Mouse (Mus musculus) lung, adult 10 weeks (tissue): ENCODE measurements around the gene Cltb. TPM values are rescaled to one million over a fixed set of nuclear protein-coding genes. Genes with fewer than 3 reads are reported as not detected.

Experiments used
- polyA plus RNA-seq: library from polyadenylated mRNA; stranded (reverse); fragments of 350-450 nt; fragmentation: Illumina TruSeq; extraction: RNeasy Lipid Tissue Mini Kit (QIAGEN cat#74804); gene quantifications from one replicate; pipeline ENCODE4 v1.2.3, GENCODE M21; 2014; ENCODE audit warnings: low read depth, low replicate concordance; ENCODE audit not compliant: insufficient read depth

The Cltb gene
- polyA plus RNA-seq = 110 TPM

DNA sequence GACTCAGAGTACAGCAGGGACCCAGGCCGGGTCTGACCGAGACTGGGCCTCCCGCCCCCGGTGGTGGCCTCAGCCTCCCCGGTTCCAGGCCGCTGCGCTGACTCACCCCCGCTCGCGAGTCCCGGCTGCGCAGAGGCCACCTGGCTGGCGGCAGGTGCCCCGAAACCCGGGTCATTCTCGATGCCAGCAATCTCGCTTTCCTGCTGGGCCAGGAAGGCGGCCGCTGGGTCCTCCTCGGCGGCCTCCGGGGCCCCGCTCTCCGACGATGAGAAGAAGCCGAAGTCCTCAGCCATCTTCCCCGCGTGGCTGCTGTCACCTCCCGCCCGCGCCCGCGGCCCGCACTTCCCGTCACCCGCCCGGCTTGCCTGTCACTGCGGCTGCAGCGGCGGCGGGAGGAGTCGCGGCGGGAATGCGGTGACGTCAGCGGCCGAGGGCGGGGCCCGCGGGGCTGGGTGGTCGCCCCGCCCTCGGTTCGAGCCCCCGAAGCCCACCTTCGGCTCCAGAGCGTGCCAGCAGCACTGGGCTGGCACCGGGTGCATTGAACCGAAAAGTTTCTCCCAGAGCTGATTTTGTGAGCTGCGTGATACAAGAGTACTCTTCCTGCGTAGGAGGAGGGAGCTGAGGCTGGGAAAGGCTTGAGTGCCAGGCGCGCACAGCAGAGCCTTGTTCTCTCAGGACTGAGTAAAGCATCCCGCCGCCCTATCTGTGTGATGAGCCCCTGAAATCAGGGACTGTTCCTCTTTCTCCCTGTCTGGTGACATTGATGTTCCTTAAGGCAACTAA lies at the start of gene Cltb:
Gene Cltb, minus strand, starts transcription at position 373 of the 783 bp plus-strand sequence.

DNA sequence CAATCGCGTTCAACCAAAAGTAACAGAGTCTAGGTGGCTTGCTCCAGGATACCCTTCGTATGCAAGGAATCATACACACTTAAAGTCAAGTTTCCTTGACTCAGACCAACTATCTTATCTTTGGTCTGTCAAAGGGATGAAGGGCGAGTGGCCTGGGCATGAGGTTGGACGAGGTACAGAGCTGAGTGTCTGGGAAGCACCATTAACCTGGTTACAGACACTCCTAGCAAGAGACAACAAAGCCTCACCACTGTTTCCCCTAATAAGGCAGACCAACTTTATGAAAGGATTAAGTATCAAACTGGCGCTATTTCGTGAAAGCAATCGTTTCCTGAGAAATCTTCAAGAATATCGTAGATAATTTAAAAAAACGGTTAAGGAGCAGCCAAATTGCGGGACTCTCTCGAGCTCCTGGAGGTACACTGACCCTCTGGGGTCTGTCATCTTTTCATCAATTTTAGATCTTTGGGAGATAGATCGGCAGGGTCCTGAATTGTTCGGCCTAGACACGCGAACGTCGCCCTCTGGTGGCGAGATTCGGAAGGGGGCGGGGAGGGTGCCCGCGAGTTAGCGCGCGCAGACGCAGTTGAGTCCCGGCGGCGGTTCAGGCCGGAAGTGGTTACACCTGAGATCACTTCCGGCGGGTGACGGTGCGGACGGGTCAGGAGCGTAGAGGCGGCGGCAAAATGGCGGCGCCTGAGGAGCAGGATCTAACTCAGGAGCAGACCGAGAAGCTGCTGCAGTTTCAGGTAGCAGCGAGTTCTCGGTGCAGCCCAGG lies 10.2 kb upstream of the Cltb start, which contains the start of gene Faf2:
Gene Faf2, plus strand, starts transcription at position 630 of the 778 bp plus-strand sequence.

DNA sequence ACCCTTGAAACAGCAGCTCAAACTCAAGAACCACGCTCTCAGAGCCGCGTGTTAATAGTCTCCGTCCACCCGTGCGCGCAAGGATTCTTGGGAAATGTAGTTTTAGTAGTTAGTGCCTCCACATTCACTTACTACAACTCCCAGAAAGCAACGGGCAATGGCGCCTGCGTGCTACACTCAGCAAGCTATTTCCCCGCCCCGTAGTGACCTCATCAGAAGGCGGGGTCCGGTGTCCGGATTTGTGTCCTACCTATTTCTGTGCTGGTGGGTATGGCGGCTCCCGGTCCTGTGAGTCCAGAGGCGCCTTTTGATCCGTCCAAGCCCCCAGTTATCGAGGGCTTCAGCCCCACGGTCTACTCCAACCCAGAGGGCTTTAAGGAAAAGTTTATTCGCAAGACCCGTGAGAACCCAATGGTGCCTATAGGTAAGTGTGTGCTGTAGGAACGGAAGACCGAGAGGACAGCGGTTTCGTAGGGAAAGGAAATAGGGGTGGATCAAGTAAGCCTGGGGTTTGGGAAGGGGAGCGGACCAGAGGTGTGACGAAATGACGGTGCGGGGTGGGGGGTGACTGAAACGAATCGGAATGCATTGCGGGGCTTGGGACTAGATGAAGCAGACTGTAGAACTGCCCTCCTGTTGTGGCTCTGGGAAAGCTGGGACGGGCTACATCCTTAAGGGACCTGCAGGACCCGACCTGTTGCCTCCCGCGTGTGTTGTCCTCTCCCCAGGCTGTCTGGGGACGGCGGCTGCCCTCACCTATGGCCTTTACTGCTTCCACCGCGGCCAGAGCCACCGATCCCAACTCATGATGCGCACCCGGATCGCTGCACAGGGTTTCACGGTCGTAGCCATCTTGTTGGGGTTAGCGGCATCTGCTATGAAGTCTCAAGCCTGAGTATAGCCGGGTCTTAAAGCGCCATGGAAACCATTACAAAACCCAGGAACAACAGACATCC lies 20.9 kb downstream of the Cltb start, which contains the start of the genes Nop16 and Higd2a:
Gene Nop16, minus strand, starts transcription at position 95 of the 956 bp plus-strand sequence.
Gene Higd2a, plus strand, starts transcription at position 212 of the 956 bp plus-strand sequence.

DNA sequence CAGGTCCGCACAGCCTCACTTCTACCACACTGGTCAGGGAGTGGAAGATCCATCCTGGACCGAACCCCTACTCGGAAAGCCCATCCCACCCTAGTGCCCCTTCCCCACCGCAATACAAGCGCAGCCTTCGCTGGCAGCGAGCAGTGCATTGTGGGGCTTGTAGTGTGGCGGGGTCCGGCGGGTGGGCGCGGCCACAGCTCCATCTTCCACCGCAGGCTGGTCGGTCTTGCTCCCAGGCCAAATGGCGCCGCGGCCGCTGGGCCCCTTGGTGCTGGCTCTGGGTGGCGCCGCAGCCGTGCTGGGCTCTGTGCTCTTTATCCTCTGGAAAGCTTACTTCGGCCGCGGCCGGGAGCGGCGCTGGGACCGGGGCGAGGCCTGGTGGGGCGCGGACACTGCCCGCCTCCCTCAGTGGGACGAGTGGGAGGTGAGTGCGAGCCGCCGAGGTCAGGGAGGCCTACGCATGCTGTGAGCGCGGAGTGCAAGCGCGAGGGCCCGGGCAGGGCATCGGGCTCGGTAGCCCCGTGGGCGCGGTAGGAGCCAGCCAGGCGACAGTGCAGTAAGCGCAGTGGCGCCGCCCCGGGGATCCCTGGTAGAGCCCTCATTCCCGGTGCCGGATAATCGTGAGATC lies 36.2 kb downstream of the Cltb start, which contains the start of gene Arl10:
Gene Arl10, plus strand, starts transcription at position 162 of the 628 bp plus-strand sequence.

DNA sequence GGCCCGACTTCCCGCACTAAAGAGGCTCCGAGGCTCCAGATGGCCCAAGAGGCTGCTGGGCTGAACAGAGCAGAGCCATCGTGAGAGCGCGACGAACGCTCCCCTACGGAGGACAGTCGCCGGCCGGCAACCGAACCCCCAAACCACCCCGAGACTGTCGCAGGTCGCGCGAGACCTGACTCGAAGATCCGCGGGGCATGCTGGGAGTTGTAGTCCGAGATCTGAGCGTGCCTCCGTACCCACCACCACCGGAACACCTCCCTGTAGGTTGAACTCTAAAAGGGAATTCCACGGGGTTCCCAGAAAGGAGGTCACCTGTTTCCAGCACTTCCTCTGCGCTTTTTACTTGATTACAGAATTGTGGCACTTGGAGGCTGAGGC lies 46.0 kb downstream of the Cltb start, which contains the start of gene 4833439L19Rik:
Gene 4833439L19Rik, minus strand, starts transcription at position 235 of the 381 bp plus-strand sequence.

Other genes starting within 250 kb of the Cltb start
- 3.7 TPM for gene Cplx2, start 240.0 kb downstream of the Cltb start, polyA plus RNA-seq
- gene Thoc3, start 142.5 kb downstream of the Cltb start, polyA plus RNA-seq = 17.2 TPM
- 1.8 TPM for gene Simc1, start 107.6 kb downstream of the Cltb start, polyA plus RNA-seq
- gene 4833439L19Rik, start 45.9 kb downstream of the Cltb start, polyA plus RNA-seq = 58.1 TPM
- 6.6 TPM for gene Arl10, start 36.3 kb downstream of the Cltb start, polyA plus RNA-seq
- gene Nop16, start 21.3 kb downstream of the Cltb start, polyA plus RNA-seq = 19.5 TPM
- gene Higd2a, start 21.1 kb downstream of the Cltb start, polyA plus RNA-seq = 143 TPM
- gene Faf2, start 10.4 kb upstream of the Cltb start, polyA plus RNA-seq = 15.4 TPM
- gene Rnf44, start 82.6 kb upstream of the Cltb start, polyA plus RNA-seq = 30.2 TPM
- not detected for gene Cdhr2, start 90.1 kb upstream of the Cltb start, polyA plus RNA-seq
- gene Gprin1, start 138.5 kb upstream of the Cltb start, polyA plus RNA-seq = 0.06 TPM
- gene Sncb, start 155.3 kb upstream of the Cltb start, polyA plus RNA-seq = not detected
- gene Eif4e1b, start 172.7 kb upstream of the Cltb start, polyA plus RNA-seq = not detected
- 33.8 TPM for gene Tspan17, start 178.0 kb upstream of the Cltb start, polyA plus RNA-seq